9 mouse cellular contexts compared by ENCODE assay signal in the genomic region with DNA sequence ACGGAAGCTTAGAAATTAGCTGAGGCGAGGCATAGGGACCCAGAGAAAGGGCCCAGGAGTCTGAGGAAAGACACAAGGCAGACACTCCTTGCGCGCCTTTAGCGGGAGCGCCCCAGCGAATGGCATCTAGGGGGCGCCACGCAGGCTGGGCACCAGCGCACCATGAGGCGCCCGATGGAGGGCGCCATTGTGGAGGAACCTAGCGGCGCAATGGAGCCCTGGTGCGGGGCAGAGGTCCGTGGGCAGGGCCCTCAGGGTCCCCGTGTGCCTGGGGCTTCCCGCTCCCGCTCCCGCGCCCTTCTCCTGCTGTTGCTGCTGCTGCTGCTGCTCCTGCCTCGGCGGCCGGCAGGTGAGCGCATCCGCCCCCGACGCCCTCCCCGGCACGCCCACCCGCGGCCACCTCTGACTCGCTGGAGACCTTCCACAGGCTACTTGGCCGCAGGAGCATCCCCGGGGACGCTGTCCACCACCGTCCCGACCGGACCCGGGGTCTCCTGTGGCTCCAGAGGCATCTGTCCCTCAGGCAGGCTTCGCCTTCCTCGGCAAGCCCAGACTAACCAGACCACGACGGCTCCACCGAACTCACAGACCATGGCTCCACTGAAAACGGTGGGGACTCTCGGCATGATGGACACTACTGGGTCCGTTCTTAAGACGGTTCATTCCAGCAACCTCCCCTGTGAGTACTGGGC. TPM values are rescaled to one million over a fixed set of nuclear protein-coding genes. Genes with fewer than 3 reads are reported as not detected.
DNase-seq lines count a peak whose midpoint lies in the region; ATAC-seq and TF ChIP-seq lines count a peak whose summit lies in the region.
"Had no signal": no experiment of that assay in that cellular context is flagged by ENCODE, and none has a peak within 500 bp of the region (broad histone marks: within the 10 kb centered on the region; RNA-seq: fewer than 3 reads in every experiment).

Prss50 (plus strand) TSS at position 187 of the 692 bp plus-strand sequence.

- ATAC-seq in hindbrain, embryonic 15.5 days (ENCODE audit: low FRiP score, low read depth), result no peak
- ATAC-seq in midbrain, embryonic 12.5 days (ENCODE audit: low FRiP score, low read depth), result no peak
- ATAC-seq: Patski had no signal

- no peak for TF ChIP-seq POLR2A in kidney, adult 2 months (IDR thresholded peaks at IDR 0.05; ENCODE audit: low read depth, low read length)
- no peak for TF ChIP-seq POLR2A in cerebellum, adult 2 months (IDR thresholded peaks at IDR 0.05; ENCODE audit: borderline replicate concordance, insufficient read depth, low read length)

- DNase-seq in kidney, adult 2 months, result no peak
- no peak for DNase-seq in kidney, adult 11 months
- DNase-seq in embryo, embryonic 10 days (ENCODE audit: low spot score), result peak; percentile 54
- DNase-seq in natural killer cell, adult 2 months (ENCODE audit: low spot score in 2 of 2), result no peak
- no peak for DNase-seq in cerebellum, adult 2 months
- DNase-seq in adrenal gland, adult 2 months, result no peak

- 0 out of 2 replicates have a peak, but pooled peaks have one; percentile 26 for TF ChIP-seq CTCF in kidney, adult 2 months (conservative IDR thresholded peaks at IDR 0.05; ENCODE audit: insufficient read depth, insufficient read length, low read depth, low read length)
- no peak for TF ChIP-seq CTCF in cerebellum, adult 2 months (IDR thresholded peaks at IDR 0.05; ENCODE audit: borderline replicate concordance, insufficient read depth, low read depth, low read length)

- peak within 1 kb of the TSS; percentile 54 for H3K4me2 ChIP-seq in hindbrain, embryonic 15.5 days
- H3K4me2 ChIP-seq in midbrain, embryonic 12.5 days (replicated peaks), result peak within 1 kb of the TSS; percentile 55

- H3K36me3 ChIP-seq in kidney, adult 2 months (ENCODE audit: control insufficient read depth, insufficient read depth, low read length), result no peaks in the 10 kb centered on the region
- H3K36me3 ChIP-seq in hindbrain, embryonic 15.5 days, result no peaks in the 10 kb centered on the region
- no peaks in the 10 kb centered on the region for H3K36me3 ChIP-seq in midbrain, embryonic 12.5 days

- no peaks in the 10 kb centered on the region for H3K9me3 ChIP-seq in hindbrain, embryonic 15.5 days
- no peaks in the 10 kb centered on the region for H3K9me3 ChIP-seq in midbrain, embryonic 12.5 days

- H3K4me1 ChIP-seq in kidney, adult 2 months (ENCODE audit: control insufficient read depth, insufficient read depth, low read length), result no peaks in the 10 kb centered on the region
- peaks cover 6% of the 10 kb centered on the region for H3K4me1 ChIP-seq in hindbrain, embryonic 15.5 days (replicated peaks)
- H3K4me1 ChIP-seq in midbrain, embryonic 12.5 days, result 0 out of 2 replicates have a peak, but pooled peaks cover 4% of the 10 kb centered on the region
- H3K4me1 ChIP-seq in cerebellum, adult 2 months (ENCODE audit: control insufficient read depth, insufficient read depth, low read length), result no peaks in the 10 kb centered on the region

- H3K9ac ChIP-seq in hindbrain, embryonic 15.5 days, result no peak within 1 kb of the TSS
- no peak within 1 kb of the TSS for H3K9ac ChIP-seq in midbrain, embryonic 12.5 days (replicated peaks)

- WGBS in kidney, adult 2 months, result 22% methylated on average over 49 of the region's 50 CpGs
- 11% methylated on average over 44 of the region's 50 CpGs for WGBS in hindbrain, embryonic 15.5 days
- 8% methylated on average over 44 of the region's 50 CpGs for WGBS in midbrain, embryonic 12.5 days
- WGBS in cerebellum, adult 2 months, result 13% methylated on average over 50 of the region's 50 CpGs

- no peaks in the 10 kb centered on the region for H3K27me3 ChIP-seq in kidney, adult 2 months (replicated peaks; ENCODE audit: control insufficient read depth, insufficient read depth, low read length)
- peaks cover 14% of the 10 kb centered on the region for H3K27me3 ChIP-seq in hindbrain, embryonic 15.5 days
- H3K27me3 ChIP-seq in midbrain, embryonic 12.5 days, result peaks cover 27% of the 10 kb centered on the region
- H3K27me3 ChIP-seq in cerebellum, adult 2 months (ENCODE audit: control insufficient read depth, insufficient read depth, low read length), result peaks cover 2% of the 10 kb centered on the region; the same call in 1 of the 2 replicates
- H3K27me3 ChIP-seq: Patski had no signal

- no peak within 1 kb of the TSS for H3K4me3 ChIP-seq in kidney, adult 2 months (ENCODE audit: insufficient read depth, low read depth, low read length)
- peak within 1 kb of the TSS; percentile 27 for H3K4me3 ChIP-seq in hindbrain, embryonic 15.5 days
- H3K4me3 ChIP-seq in midbrain, embryonic 12.5 days, result peak within 1 kb of the TSS; percentile 37
- no peak within 1 kb of the TSS for H3K4me3 ChIP-seq in cerebellum, adult 2 months (replicated peaks; ENCODE audit: insufficient read depth, low read depth, low read length)

- no peak within 1 kb of the TSS for H3K27ac ChIP-seq in kidney, adult 2 months (ENCODE audit: insufficient read depth, low read depth, low read length)
- H3K27ac ChIP-seq in hindbrain, embryonic 15.5 days (replicated peaks), result no peak within 1 kb of the TSS
- H3K27ac ChIP-seq in midbrain, embryonic 12.5 days (replicated peaks), result no peak within 1 kb of the TSS
- no peak within 1 kb of the TSS for H3K27ac ChIP-seq in cerebellum, adult 2 months (ENCODE audit: insufficient read depth, low read length)

RNA-seq across cellular contexts. Expression of gene Prss50, which starts in this region (rescaled TPM):
- polyA plus RNA-seq in kidney, adult 2 months (2012; rRNA removed), result not detected in 2 replicates
- 0.36 and 0.41 TPM in 2 replicates for polyA plus RNA-seq in hindbrain, embryonic 15.5 days (2015; fragmentation: Nextera tagmentation; extraction: Ambion mirVana)
- polyA plus RNA-seq in midbrain, embryonic 12.5 days (2016; fragmentation: Nextera tagmentation; extraction: Ambion mirVana), result 0.21 TPM in 1 of 2 replicates, not detected in the other
- 0.71 and 0.72 TPM in 2 replicates for polyA plus RNA-seq in cerebellum, adult 2 months (2012; rRNA removed)
- not detected for total RNA-seq in adrenal gland, adult 2 months (2021)
- polyA plus RNA-seq in adrenal gland, adult 2 months (2012; rRNA removed), result not detected in 2 replicates

Comparison
In these comparisons a context has a peak if more than half of its experiments do, and no peak if none do; other contexts are left out.
1. H3K4me3 ChIP-seq: peak in hindbrain, embryonic 15.5 days (single experiment) and midbrain, embryonic 12.5 days (single experiment); none in kidney, adult 2 months (single experiment) and cerebellum, adult 2 months (single experiment).